ENCODE assay signal across 8 mouse cellular contexts in the genomic region with DNA sequence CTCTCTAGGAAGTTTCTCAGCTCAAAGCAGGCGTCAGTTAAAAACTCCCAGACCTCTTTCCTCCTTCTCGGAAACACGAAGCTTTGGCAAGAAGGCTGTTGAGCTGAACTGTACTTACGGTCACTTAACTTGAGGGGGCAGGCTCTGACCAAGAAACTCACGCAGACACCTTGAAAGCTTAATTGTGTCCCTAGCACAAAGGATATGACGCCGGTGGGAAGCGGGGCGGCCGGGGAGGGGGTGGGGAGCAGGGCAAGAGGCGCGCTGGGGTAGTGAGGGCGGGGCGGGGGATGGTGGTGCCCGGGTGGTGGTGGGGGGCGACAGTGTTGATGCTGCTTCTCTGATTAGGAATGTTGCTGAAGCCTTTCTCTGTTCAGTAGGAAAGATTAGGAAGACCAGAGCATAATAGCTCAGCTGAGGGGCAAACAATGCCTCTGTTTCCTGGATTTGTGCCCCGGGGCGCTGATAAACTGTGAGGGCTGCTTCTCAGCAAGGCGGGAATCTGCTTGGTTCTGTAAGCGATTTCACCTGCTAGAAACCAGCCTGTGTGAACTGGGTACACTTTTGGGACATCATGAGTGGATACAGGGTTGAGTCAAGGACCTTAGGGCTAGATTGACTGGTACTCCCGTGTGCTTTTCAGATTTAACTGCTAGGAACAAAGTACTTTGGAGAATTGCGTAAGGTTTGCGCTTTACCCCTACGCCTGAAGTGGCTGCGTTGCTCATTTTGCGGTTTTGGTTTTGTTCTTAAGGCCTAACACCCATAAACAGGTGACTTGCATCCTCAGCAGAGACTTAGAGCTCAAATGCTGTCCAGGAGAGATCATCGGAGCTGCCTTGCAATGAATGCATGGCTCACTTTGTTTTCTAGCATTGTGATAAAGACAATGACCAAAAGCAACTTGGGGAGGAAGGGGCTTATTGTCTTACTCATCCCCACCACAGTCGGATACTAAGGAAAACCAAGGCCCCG. TPM values are rescaled to one million over a fixed set of nuclear protein-coding genes. Genes with fewer than 3 reads are reported as not detected.
DNase-seq lines count a peak whose midpoint lies in the region; ATAC-seq and TF ChIP-seq lines count a peak whose summit lies in the region.

No protein-coding gene starts in this region.

- H3K4me2 ChIP-seq in hindbrain, postnatal 0 days (ENCODE audit: low read depth, low read length) = peak overlapping the region; percentile 65
- H3K4me2 ChIP-seq in limb, embryonic 14.5 days (replicated peaks; ENCODE audit: low read depth, low read length, severe bottlenecking) = peak overlapping the region; percentile 69
- peak overlapping the region; percentile 59 for H3K4me2 ChIP-seq in midbrain, embryonic 12.5 days (replicated peaks)

- no peaks in the 10 kb centered on the region for H3K36me3 ChIP-seq in hindbrain, postnatal 0 days (ENCODE audit: insufficient read depth, low read length)
- no peaks in the 10 kb centered on the region for H3K36me3 ChIP-seq in limb, embryonic 14.5 days (ENCODE audit: control insufficient read depth, insufficient read depth, low read length)
- H3K36me3 ChIP-seq in midbrain, embryonic 12.5 days = no peaks in the 10 kb centered on the region

- peak overlapping the region; percentile 27 for H3K4me3 ChIP-seq in hindbrain, postnatal 0 days (ENCODE audit: low read length)
- H3K4me3 ChIP-seq in limb, embryonic 14.5 days (replicated peaks; ENCODE audit: low read length) = peak overlapping the region; percentile 28
- H3K4me3 ChIP-seq in midbrain, embryonic 12.5 days = peak overlapping the region; percentile 38

- H3K27me3 ChIP-seq in hindbrain, postnatal 0 days (ENCODE audit: insufficient read depth, low read length) = no peaks in the 10 kb centered on the region
- no peaks in the 10 kb centered on the region for H3K27me3 ChIP-seq in limb, embryonic 14.5 days (ENCODE audit: control insufficient read depth, insufficient read depth, low read length)
- H3K27me3 ChIP-seq in midbrain, embryonic 12.5 days = peaks cover 3% of the 10 kb centered on the region; the same call in 1 of the 2 replicates

- intact Hi-C loops in left cerebral cortex, postnatal 10 days (cut with DNase I) = loop anchor here (5.0 kb wide), 1 partner anchor 130 kb away; no protein-coding TSS in a partner anchor
- intact Hi-C loops in gastrocnemius, postnatal 14 days (cut with DNase I; ENCODE audit: low total_unique reads) = loop anchor here (5.0 kb wide), 1 partner anchor 130 kb away; no protein-coding TSS in a partner anchor

- peak; percentile 17 to 60 for DNase-seq in left cerebral cortex, postnatal 10 days (ENCODE audit: extremely low spot score in 1 of 2, low spot score in 2 of 2)
- no peak for DNase-seq in left cerebral cortex, adult 8-10 months (ENCODE audit: low spot score in 2 of 2)
- DNase-seq in c-Kit-positive CD71-negative TER-119-negative erythroid progenitor cells, embryonic 14.5 days (ENCODE audit: low read depth) = peak; percentile 74
- DNase-seq in gastrocnemius, postnatal 14 days = peak; percentile 41
- peak; percentile 89 for DNase-seq in hindbrain, postnatal 0 days (ENCODE audit: low spot score)
- DNase-seq in limb, embryonic 14.5 days (ENCODE audit: low spot score) = peak; percentile 76
- DNase-seq in telencephalon, adult 2 months (ENCODE audit: low read depth, low spot score) = peak; percentile 18

- H3K4me1 ChIP-seq in hindbrain, postnatal 0 days (ENCODE audit: insufficient read depth, low read length) = peaks cover 6% of the 10 kb centered on the region
- 0 out of 2 replicates have a peak, but pooled peaks cover 5% of the 10 kb centered on the region for H3K4me1 ChIP-seq in limb, embryonic 14.5 days (ENCODE audit: control insufficient read depth, insufficient read depth, low read length)
- peaks cover 14% of the 10 kb centered on the region for H3K4me1 ChIP-seq in midbrain, embryonic 12.5 days

- TF ChIP-seq CTCF in hindbrain, postnatal 0 days (IDR thresholded peaks at IDR 0.05; ENCODE audit: low read depth) = peak; percentile 75

- H3K9ac ChIP-seq in hindbrain, postnatal 0 days (replicated peaks; ENCODE audit: low read length) = peak overlapping the region; percentile 43
- H3K9ac ChIP-seq in limb, embryonic 14.5 days (ENCODE audit: low read depth, low read length, severe bottlenecking) = peak overlapping the region; percentile 65
- peak overlapping the region; percentile 59 for H3K9ac ChIP-seq in midbrain, embryonic 12.5 days (replicated peaks)

- no peak for TF ChIP-seq POLR2A in limb, embryonic 14.5 days (IDR thresholded peaks at IDR 0.05; ENCODE audit: borderline replicate concordance, extremely low read depth, insufficient read depth, insufficient read length)

- H3K27ac ChIP-seq in hindbrain, postnatal 0 days = peak overlapping the region; percentile 42; the same call in 1 of the 2 replicates
- peak overlapping the region; percentile 58; the same call in 1 of the 2 replicates for H3K27ac ChIP-seq in limb, embryonic 14.5 days (replicated peaks; ENCODE audit: low read depth, low read length)
- peak overlapping the region; percentile 78 for H3K27ac ChIP-seq in midbrain, embryonic 12.5 days (replicated peaks)

- ATAC-seq in hindbrain, postnatal 0 days = peak; percentile 93
- ATAC-seq in limb, embryonic 14.5 days (ENCODE audit: low FRiP score, low read depth) = peak; percentile 91
- peak; percentile 92 for ATAC-seq in midbrain, embryonic 12.5 days (ENCODE audit: low FRiP score, low read depth)

- no peaks in the 10 kb centered on the region for H3K9me3 ChIP-seq in hindbrain, postnatal 0 days (ENCODE audit: low read length)
- no peaks in the 10 kb centered on the region for H3K9me3 ChIP-seq in limb, embryonic 14.5 days (ENCODE audit: control insufficient read depth, low read length)
- no peaks in the 10 kb centered on the region for H3K9me3 ChIP-seq in midbrain, embryonic 12.5 days

- 9% methylated on average over 29 of the region's 29 CpGs for WGBS in hindbrain, postnatal 0 days
- WGBS in limb, embryonic 14.5 days = 16% methylated on average over 29 of the region's 29 CpGs
- 8% methylated on average over 29 of the region's 29 CpGs for WGBS in midbrain, embryonic 12.5 days

RNA-seq across cellular contexts. Expression of gene Adgrf5, which starts 33.2 kb away (rescaled TPM):
- 10 to 100 TPM; 25.6 to 29.3 TPM for total RNA-seq in left cerebral cortex, postnatal 10 days (2021)
- 10 to 100 TPM; 31.6 to 43.9 (median 36.7) TPM for total RNA-seq in left cerebral cortex, adult 8-10 months (2022)
- total RNA-seq in gastrocnemius, postnatal 14 days (2021) = 100 to 1,000 TPM in 1 of 2 experiments, 10 to 100 TPM in 1; 81.4 to 133 TPM
- 17.3 and 24.1 TPM in 2 replicates for total RNA-seq in hindbrain, postnatal 0 days (2014; rRNA removed)
- polyA plus RNA-seq in hindbrain, postnatal 0 days (2015; fragmentation: Nextera tagmentation; extraction: Ambion mirVana) = 3.7 and 3.9 TPM in 2 replicates
- 11.9 and 13.3 TPM in 2 replicates for polyA plus RNA-seq in limb, embryonic 14.5 days (2012; rRNA removed)
- 7.7 and 9.8 TPM in 2 replicates for polyA plus RNA-seq in limb, embryonic 14.5 days (2014; fragmentation: Nextera tagmentation; extraction: Ambion mirVana)
- 9.7 and 10.6 TPM in 2 replicates for polyA plus RNA-seq in midbrain, embryonic 12.5 days (2016; fragmentation: Nextera tagmentation; extraction: Ambion mirVana)

RNA-seq across cellular contexts. Expression of gene Adgrf1, which starts 56.9 kb away (rescaled TPM):
- not detected for total RNA-seq in left cerebral cortex, postnatal 10 days (2021)
- total RNA-seq in left cerebral cortex, adult 8-10 months (2022) = not detected
- under 1 TPM in 1 of 2 experiments, not detected in 1; 0.04 TPM for total RNA-seq in gastrocnemius, postnatal 14 days (2021)
- 0.11 TPM in 1 of 2 replicates, not detected in the other for total RNA-seq in hindbrain, postnatal 0 days (2014; rRNA removed)
- not detected in 2 replicates for polyA plus RNA-seq in hindbrain, postnatal 0 days (2015; fragmentation: Nextera tagmentation; extraction: Ambion mirVana)
- polyA plus RNA-seq in limb, embryonic 14.5 days (2012; rRNA removed) = 0.08 and 0.10 TPM in 2 replicates
- 0.06 TPM in 1 of 2 replicates, not detected in the other for polyA plus RNA-seq in limb, embryonic 14.5 days (2014; fragmentation: Nextera tagmentation; extraction: Ambion mirVana)
- not detected in 2 replicates for polyA plus RNA-seq in midbrain, embryonic 12.5 days (2016; fragmentation: Nextera tagmentation; extraction: Ambion mirVana)

Comparison
In these comparisons a context has a peak if more than half of its experiments do, and no peak if none do; other contexts are left out.
1. DNase-seq: peak in left cerebral cortex, postnatal 10 days (2 of 2), c-Kit-positive CD71-negative TER-119-negative erythroid progenitor cells, embryonic 14.5 days (single experiment), gastrocnemius, postnatal 14 days (single experiment), hindbrain, postnatal 0 days (single experiment), limb, embryonic 14.5 days (single experiment) and telencephalon, adult 2 months (single experiment); none in left cerebral cortex, adult 8-10 months (0 of 2).
2. Peak in every context shown above with its lines, with median percentiles within 50 percentile points of each other: ATAC-seq, H3K27ac ChIP-seq, H3K4me2 ChIP-seq, H3K4me3 ChIP-seq and H3K9ac ChIP-seq.